Comparison of ENCODE assay signal across 8 mouse cellular contexts in the genomic region with DNA sequence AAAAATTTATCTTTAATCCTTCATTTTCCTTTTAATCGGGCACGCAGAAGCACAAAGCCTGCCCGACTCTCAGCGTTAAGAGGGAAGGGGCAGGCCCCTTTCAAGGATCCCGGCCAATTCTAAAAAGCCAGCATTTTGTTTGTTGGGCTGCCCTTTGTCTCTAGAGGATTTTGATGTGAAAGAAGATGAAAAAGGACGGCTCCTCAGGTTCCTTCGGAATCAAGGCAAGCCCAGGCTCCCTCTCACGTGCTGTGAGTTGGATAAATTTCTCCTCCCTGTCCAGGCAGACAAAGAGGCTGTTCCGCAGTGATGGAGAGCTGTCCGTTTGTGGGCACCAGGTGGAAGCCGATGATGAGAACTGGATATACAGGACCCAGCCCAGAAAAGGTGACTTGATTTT.
DNase-seq lines count a peak whose midpoint lies in the region; ATAC-seq and TF ChIP-seq lines count a peak whose summit lies in the region.

No protein-coding gene starts in this region.

- DNase-seq in cerebellum, adult 2 months = peak in 1 of 2 experiments; percentile 43
- no peak for DNase-seq in cerebellum, adult 18-20 months
- DNase-seq in lung, embryonic 14.5 days = peak; percentile 40
- DNase-seq in lung, adult 2 months = no peak
- DNase-seq in urinary bladder, postnatal 4 days (ENCODE audit: low spot score in 2 of 2) = no peak
- DNase-seq in lung, postnatal 36 days = no peak

- H3K9me3 ChIP-seq in lung, embryonic 14.5 days (ENCODE audit: low read depth, low read length) = no peaks in the 10 kb centered on the region
- H3K9me3 ChIP-seq in liver, embryonic 12.5 days (replicated peaks) = no peaks in the 10 kb centered on the region
- H3K9me3 ChIP-seq in stomach, embryonic 15.5 days = no peaks in the 10 kb centered on the region

- H3K4me2 ChIP-seq in lung, embryonic 14.5 days = peak overlapping the region; percentile 86
- peak overlapping the region; percentile 70 for H3K4me2 ChIP-seq in liver, embryonic 12.5 days
- peak overlapping the region; percentile 74 for H3K4me2 ChIP-seq in stomach, embryonic 15.5 days

- no peak for ATAC-seq in lung, embryonic 14.5 days (ENCODE audit: insufficient read depth)
- no peak for ATAC-seq in liver, embryonic 12.5 days
- ATAC-seq in stomach, embryonic 15.5 days (ENCODE audit: insufficient read depth, low FRiP score, low read depth) = no peak

- H3K27me3 ChIP-seq in cerebellum, adult 2 months (ENCODE audit: control insufficient read depth, insufficient read depth, low read length) = no peaks in the 10 kb centered on the region
- H3K27me3 ChIP-seq in lung, embryonic 14.5 days (ENCODE audit: insufficient read depth, low read length) = no peaks in the 10 kb centered on the region
- H3K27me3 ChIP-seq in liver, embryonic 12.5 days (replicated peaks) = no peaks in the 10 kb centered on the region
- H3K27me3 ChIP-seq in stomach, embryonic 15.5 days (replicated peaks) = no peaks in the 10 kb centered on the region

- peaks cover 12% of the 10 kb centered on the region for H3K4me1 ChIP-seq in cerebellum, adult 2 months (ENCODE audit: control insufficient read depth, insufficient read depth, low read length)
- H3K4me1 ChIP-seq in lung, embryonic 14.5 days (ENCODE audit: insufficient read depth) = peaks cover 13% of the 10 kb centered on the region
- H3K4me1 ChIP-seq in lung, adult 2 months (ENCODE audit: control insufficient read depth, insufficient read depth, low read length) = peaks cover 7% of the 10 kb centered on the region
- H3K4me1 ChIP-seq in liver, embryonic 12.5 days = peaks cover 16% of the 10 kb centered on the region
- H3K4me1 ChIP-seq in stomach, embryonic 15.5 days = peaks cover 7% of the 10 kb centered on the region; the same call in 1 of the 2 replicates

- 13% methylated on average over 11 of the region's 11 CpGs for WGBS in cerebellum, adult 2 months
- 5% methylated on average over 11 of the region's 11 CpGs for WGBS in lung, embryonic 14.5 days
- 21% methylated on average over 11 of the region's 11 CpGs for WGBS in lung, adult 2 months
- WGBS in liver, embryonic 12.5 days (ENCODE audit: insufficient replicate concordance) = 45% methylated on average over 11 of the region's 11 CpGs
- 10% methylated on average over 11 of the region's 11 CpGs for WGBS in stomach, embryonic 15.5 days

- peak overlapping the region; percentile 65 for H3K9ac ChIP-seq in lung, embryonic 14.5 days
- H3K9ac ChIP-seq in liver, embryonic 12.5 days = no peak overlapping the region
- no peak overlapping the region for H3K9ac ChIP-seq in stomach, embryonic 15.5 days

- H3K27ac ChIP-seq in cerebellum, adult 2 months (ENCODE audit: insufficient read depth, low read length) = no peak overlapping the region
- H3K27ac ChIP-seq in lung, embryonic 14.5 days (ENCODE audit: low read depth) = peak overlapping the region; percentile 77; the same call in 1 of the 2 replicates
- no peak overlapping the region for H3K27ac ChIP-seq in liver, embryonic 12.5 days
- no peak overlapping the region for H3K27ac ChIP-seq in stomach, embryonic 15.5 days

- H3K4me3 ChIP-seq in cerebellum, adult 2 months (replicated peaks; ENCODE audit: insufficient read depth, low read depth, low read length) = peak overlapping the region; percentile 31
- peak overlapping the region; percentile 48 for H3K4me3 ChIP-seq in lung, embryonic 14.5 days (ENCODE audit: low read depth, low read length)
- no peak overlapping the region for H3K4me3 ChIP-seq in lung, adult 2 months (replicated peaks; ENCODE audit: extremely low read depth, low read depth, low read length)
- H3K4me3 ChIP-seq in liver, embryonic 12.5 days = peak overlapping the region; percentile 49
- H3K4me3 ChIP-seq in stomach, embryonic 15.5 days (replicated peaks) = peak overlapping the region; percentile 44

- no peak for TF ChIP-seq POLR2A in cerebellum, adult 2 months (IDR thresholded peaks at IDR 0.05; ENCODE audit: borderline replicate concordance, insufficient read depth, low read length)
- TF ChIP-seq POLR2A in lung, adult 2 months (IDR thresholded peaks at IDR 0.05; ENCODE audit: borderline replicate concordance, extremely low read depth, low read depth, low read length) = no peak

- no peaks in the 10 kb centered on the region for H3K36me3 ChIP-seq in lung, embryonic 14.5 days (ENCODE audit: insufficient read depth)
- no peaks in the 10 kb centered on the region for H3K36me3 ChIP-seq in liver, embryonic 12.5 days
- H3K36me3 ChIP-seq in stomach, embryonic 15.5 days = no peaks in the 10 kb centered on the region

- TF ChIP-seq CTCF in cerebellum, adult 2 months (IDR thresholded peaks at IDR 0.05; ENCODE audit: borderline replicate concordance, insufficient read depth, low read depth, low read length) = no peak
- no peak for TF ChIP-seq CTCF in lung, embryonic 14.5 days (IDR thresholded peaks at IDR 0.05; ENCODE audit: low read depth)
- TF ChIP-seq CTCF in lung, adult 2 months (IDR thresholded peaks at IDR 0.05; ENCODE audit: insufficient read depth, low read length) = no peak
